Mouse (Mus musculus) midbrain, postnatal 0 days (tissue): ENCODE measurements around the gene Endou. TPM values are rescaled to one million over a fixed set of nuclear protein-coding genes. Genes with fewer than 3 reads are reported as not detected.

Experiments
- ATAC-seq: fragments of 200-750 bp; cut with Nextera tagmentation; 2 replicates; pipeline ENCODE4 v1.8.0; 2017; ENCODE audit warnings: moderate number of reproducible peaks, mild to moderate bottlenecking, moderate TSS enrichment, moderate library complexity; ENCODE audit not compliant: low FRiP score
- DNase-seq: peaks from one replicate; pipeline ENCODE4 v3.0.0-alpha.2; 2015; ENCODE audit warnings: low spot score
- H3K27ac ChIP-seq: fragments of 300-500 bp; sonication (generic); 2 replicates; pipeline ENCODE4 v1.5.1; 2014; ENCODE audit warnings: low read depth, mild to moderate bottlenecking, low read length, mixed read lengths
- H3K27me3 ChIP-seq: fragments of 300-500 bp; sonication (generic); 2 replicates; pipeline ENCODE4 v1.6.1; 2014; ENCODE audit warnings: low read length, control low read depth, mixed read lengths; ENCODE audit not compliant: insufficient read depth
- H3K36me3 ChIP-seq: fragments of 300-500 bp; sonication (generic); 2 replicates; pipeline ENCODE4 v1.6.1; 2014; ENCODE audit warnings: low read length, control low read depth, mixed read lengths; ENCODE audit not compliant: insufficient read depth
- H3K4me1 ChIP-seq: fragments of 300-500 bp; sonication (generic); 2 replicates; pipeline ENCODE4 v1.6.1; 2014; ENCODE audit warnings: mild to moderate bottlenecking, control low read depth, antibody characterized with exemption, low read length, mixed read lengths; ENCODE audit not compliant: insufficient read depth
- H3K4me2 ChIP-seq: fragments of 300-500 bp; sonication (generic); 2 replicates; pipeline ENCODE4 v1.6.1; 2014; ENCODE audit warnings: low read depth, mild to moderate bottlenecking, low read length, mixed read lengths; ENCODE audit not compliant: poor library complexity, severe bottlenecking
- H3K4me3 ChIP-seq: fragments of 300-500 bp; sonication (generic); 2 replicates; pipeline ENCODE4 v1.5.1; 2014; ENCODE audit warnings: low read depth, mild to moderate bottlenecking, low read length, moderate library complexity
- H3K9ac ChIP-seq: fragments of 300-500 bp; sonication (generic); replicated peaks from 2 replicates; pipeline ENCODE4 v1.6.1; 2014; ENCODE audit warnings: mild to moderate bottlenecking, low read length, moderate library complexity, mixed read lengths; ENCODE audit not compliant: poor library complexity, severe bottlenecking
- H3K9me3 ChIP-seq: fragments of 300-500 bp; sonication (generic); 2 replicates; pipeline ENCODE4 v1.6.1; 2016; ENCODE audit warnings: low read length, control low read depth
- CTCF ChIP-seq: IDR thresholded peaks from 2 replicates; pipeline ENCODE4 v1.5.1; 2016; ENCODE audit warnings: antibody characterized with exemption, mild to moderate bottlenecking
- WGBS: fragments of 180-500 bp; shearing (Covaris S2); extraction: QIAGEN DNeasy Blood & Tissue Kit; methylation state at CpG from one replicate; pipeline ENCODE4 v1.1.7; 2014; 5-methylcytosine and 5-hydroxymethylcytosine counted together
- polyA plus RNA-seq: library from polyadenylated mRNA; unstranded; fragments of >200 nt; fragmentation: Nextera tagmentation; extraction: Ambion mirVana; gene quantifications from 2 replicates; pipeline ENCODE4 v1.2.1, GENCODE M21; 2015
- total RNA-seq: library from RNA; depleted of rRNA; stranded (reverse); fragments of >200 nt; gene quantifications from 2 replicates; pipeline ENCODE4 v1.2.3, GENCODE M21; 2014

Gene Endou
- total and polyA plus RNA-seq, 2 experiments from 2014 or later = 0.20 to 0.66 TPM

- Histone ChIP-seq H3K9ac (0 out of 2 replicates have a peak overlapping the region, but pooled peaks have one; percentile 36), H3K4me1 (no peaks in the 10 kb centered on the region), H3K9me3 (no peaks in the 10 kb centered on the region), H3K36me3 (no peaks in the 10 kb centered on the region), H3K27ac (no peak overlapping the region), H3K27me3 (no peaks in the 10 kb centered on the region; the same call in 1 of the 2 replicates), H3K4me3 (no peak overlapping the region), H3K4me2 (no peak overlapping the region)
- DNase-seq = no peak
- no peak for TF ChIP-seq CTCF
- WGBS = 80% methylated on average over 12 of the region's 12 CpGs
- ATAC-seq = no peak
Measured at GRCm38 (mm10) chr15:97720026-97720675, 11.0 kb downstream of the Endou start.

- Histone ChIP-seq H3K27ac (no peak overlapping the region), H3K4me1 (no peaks in the 10 kb centered on the region), H3K4me2 (no peak overlapping the region), H3K9ac (no peak overlapping the region), H3K36me3 (no peaks in the 10 kb centered on the region), H3K27me3 (no peaks in the 10 kb centered on the region; the same call in 1 of the 2 replicates), H3K4me3 (no peak overlapping the region), H3K9me3 (no peaks in the 10 kb centered on the region)
- TF ChIP-seq CTCF = no peak
- no peak for ATAC-seq
- WGBS = 90% methylated on average over 12 of the region's 12 CpGs
- no peak for DNase-seq
Measured at GRCm38 (mm10) chr15:97719494-97719893, 11.6 kb downstream of the Endou start.

- no peaks in the 10 kb centered on the region for H3K9me3 ChIP-seq
- no peak overlapping the region for H3K4me2 ChIP-seq
- ATAC-seq = no peak
- no peak overlapping the region for H3K27ac ChIP-seq
- no peak for DNase-seq
- TF ChIP-seq CTCF = no peak
- 88% methylated on average over 8 of the region's 8 CpGs for WGBS
- no peak overlapping the region for H3K4me3 ChIP-seq
- no peak overlapping the region for H3K9ac ChIP-seq
- no peaks in the 10 kb centered on the region for H3K36me3 ChIP-seq
- no peaks in the 10 kb centered on the region for H3K4me1 ChIP-seq
- no peaks in the 10 kb centered on the region; the same call in 1 of the 2 replicates for H3K27me3 ChIP-seq
Measured at GRCm38 (mm10) chr15:97718535-97719155, 12.5 kb downstream of the Endou start.

- Histone ChIP-seq H3K27me3 (no peaks in the 10 kb centered on the region; the same call in 1 of the 2 replicates), H3K4me2 (no peak overlapping the region), H3K9ac (no peak overlapping the region), H3K9me3 (no peaks in the 10 kb centered on the region), H3K4me1 (no peaks in the 10 kb centered on the region), H3K4me3 (no peak overlapping the region), H3K36me3 (no peaks in the 10 kb centered on the region), H3K27ac (no peak overlapping the region)
- ATAC-seq (no peak), DNase-seq (peak; percentile 87)
- WGBS = 25% methylated on average over 12 of the region's 12 CpGs
- TF ChIP-seq CTCF = peak; percentile 92
Measured at GRCm38 (mm10) chr15:97717861-97718534, 13.1 kb downstream of the Endou start.

DNA sequence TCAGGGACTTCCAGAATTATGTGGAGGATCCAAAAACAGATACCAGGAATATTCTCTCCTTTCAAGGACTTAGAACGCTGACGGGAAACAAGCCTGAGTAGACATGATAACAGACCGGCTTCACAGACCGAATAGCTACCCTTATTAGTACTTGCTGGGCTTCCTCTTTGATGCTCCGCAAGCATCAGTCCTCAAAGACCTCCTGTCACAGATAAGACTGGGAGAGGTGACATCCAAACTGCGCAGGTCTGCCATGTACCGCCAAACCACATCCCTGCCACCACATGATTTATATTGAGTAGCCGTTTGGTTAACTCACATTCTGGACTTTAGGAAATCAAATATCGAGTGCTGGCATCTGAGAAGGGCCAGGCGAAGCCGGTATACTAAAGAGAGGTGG, 14.4 kb downstream of the Endou start:
- no peak overlapping the region for H3K4me2 ChIP-seq
- H3K9ac ChIP-seq = no peak overlapping the region
- no peak overlapping the region for H3K27ac ChIP-seq
- H3K4me1 ChIP-seq = no peaks in the 10 kb centered on the region
- DNase-seq = no peak
- no peaks in the 10 kb centered on the region; the same call in 1 of the 2 replicates for H3K27me3 ChIP-seq
- WGBS = 95% methylated on average over 11 of the region's 11 CpGs
- no peaks in the 10 kb centered on the region for H3K9me3 ChIP-seq
- no peak overlapping the region for H3K4me3 ChIP-seq
- TF ChIP-seq CTCF = no peak
- ATAC-seq = no peak
- no peaks in the 10 kb centered on the region for H3K36me3 ChIP-seq

DNA sequence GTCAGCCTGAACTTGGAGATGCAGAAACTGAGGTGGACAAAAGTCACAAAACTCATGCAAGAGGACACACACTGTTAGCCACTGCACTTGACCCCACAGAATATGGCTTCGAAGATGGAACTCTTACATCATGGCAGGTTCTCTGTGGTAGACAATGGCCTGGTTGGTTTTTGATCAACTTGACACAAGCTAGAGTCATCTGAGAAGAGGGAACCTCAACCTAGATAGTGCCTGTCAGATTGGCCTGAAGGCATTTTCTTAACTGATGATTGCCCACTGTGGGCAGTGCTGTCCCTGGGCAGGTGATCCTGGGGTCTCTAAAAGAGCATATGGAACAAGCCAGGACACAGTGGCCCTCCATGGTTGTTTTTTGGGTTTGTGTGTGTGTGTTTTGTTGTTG, 15.4 kb downstream of the Endou start:
- no peak overlapping the region for H3K4me3 ChIP-seq
- no peak for ATAC-seq
- H3K9me3 ChIP-seq = no peaks in the 10 kb centered on the region
- WGBS = 85% methylated on average over 1 of the region's 1 CpGs
- H3K4me1 ChIP-seq = no peaks in the 10 kb centered on the region
- no peaks in the 10 kb centered on the region; the same call in 1 of the 2 replicates for H3K27me3 ChIP-seq
- no peak overlapping the region for H3K27ac ChIP-seq
- H3K36me3 ChIP-seq = no peaks in the 10 kb centered on the region
- no peak overlapping the region for H3K4me2 ChIP-seq
- no peak overlapping the region for H3K9ac ChIP-seq
- no peak for TF ChIP-seq CTCF
- no peak for DNase-seq
